Mouse (Mus musculus) cortical plate, adult 2 months (tissue): ENCODE results near the gene Tspan14.

ENCODE experiments used
- CTCF ChIP-seq: fragments of 200-500 bp; IDR thresholded peaks from 2 replicates; pipeline ENCODE4 v1.5.1; 2011; ENCODE audit warnings: mild to moderate bottlenecking, control low read depth, low read length; ENCODE audit not compliant: insufficient read depth; ENCODE audit errors: extremely low read depth
- POLR2A ChIP-seq: fragments of 200-500 bp; IDR thresholded peaks from 2 replicates; pipeline ENCODE4 v1.6.1; 2011; ENCODE audit warnings: mild to moderate bottlenecking, low read length, control low read depth; ENCODE audit not compliant: insufficient read depth; ENCODE audit errors: extremely low read depth

- no peak for TF ChIP-seq CTCF
- TF ChIP-seq POLR2A, result no peak
These were observed 13.9 kb downstream of the Tspan14 start for GRCm38 (mm10) chr14:40952715-40953114.
